Mouse (Mus musculus) Muller cell, postnatal 12 days (primary cell): ENCODE data around the gene Ivl.

Experiments
- DNase-seq: peaks from one replicate; pipeline ENCODE4 v3.0.0-alpha.2; 2015; ENCODE audit errors: inconsistent ontology term

Ivl gene

GRCm38 (mm10) chr3:92573449-92574041 lies at the start of gene Ivl:
Gene Ivl, minus strand, starts transcription at chr3:92573735.
- DNase-seq, result no peak

DNA sequence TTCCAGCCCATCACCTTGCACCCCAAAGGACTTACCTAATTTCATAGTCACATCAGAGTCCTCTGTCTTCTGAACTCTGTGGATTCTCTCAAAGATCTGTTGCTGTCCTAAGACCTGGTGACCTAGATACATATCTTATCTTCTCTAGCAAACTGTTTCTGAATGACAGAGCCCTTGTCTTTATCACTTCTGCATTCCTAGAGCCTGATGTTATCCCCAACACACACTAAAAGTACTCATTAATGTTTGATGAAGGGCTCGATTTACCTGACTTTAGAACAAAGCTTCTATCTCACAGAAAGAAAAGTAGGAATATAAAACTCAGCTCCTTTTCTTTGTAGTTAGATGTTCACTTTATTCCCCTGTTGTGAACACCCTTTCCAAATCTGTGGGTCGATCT lies 48.0 kb upstream of the Ivl start, which contains the start of gene Lce6a:
Gene Lce6a, minus strand, starts transcription at position 101 of the 400 bp plus-strand sequence.
- DNase-seq, result no peak

DNA sequence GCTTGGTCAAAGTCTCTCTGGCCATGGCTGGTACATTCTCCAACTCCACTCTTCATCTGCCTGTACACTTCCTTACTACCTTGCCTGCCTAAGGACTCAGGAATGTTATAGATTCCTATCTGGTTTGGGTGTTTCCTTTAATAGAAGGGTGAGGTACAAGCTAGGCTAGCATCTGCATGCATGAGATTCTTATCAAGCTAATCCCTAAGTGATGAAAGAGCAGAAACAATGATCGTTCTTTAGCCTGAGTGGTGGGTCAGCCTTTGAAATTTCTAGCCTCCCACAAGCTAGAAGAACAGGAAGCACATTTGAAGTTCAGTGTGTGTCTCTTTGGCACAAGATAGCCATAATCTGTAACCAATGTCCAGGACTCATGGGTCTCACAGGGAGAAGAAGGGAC lies 36.3 kb upstream of the Ivl start:
- DNase-seq, result peak; percentile 12

DNA sequence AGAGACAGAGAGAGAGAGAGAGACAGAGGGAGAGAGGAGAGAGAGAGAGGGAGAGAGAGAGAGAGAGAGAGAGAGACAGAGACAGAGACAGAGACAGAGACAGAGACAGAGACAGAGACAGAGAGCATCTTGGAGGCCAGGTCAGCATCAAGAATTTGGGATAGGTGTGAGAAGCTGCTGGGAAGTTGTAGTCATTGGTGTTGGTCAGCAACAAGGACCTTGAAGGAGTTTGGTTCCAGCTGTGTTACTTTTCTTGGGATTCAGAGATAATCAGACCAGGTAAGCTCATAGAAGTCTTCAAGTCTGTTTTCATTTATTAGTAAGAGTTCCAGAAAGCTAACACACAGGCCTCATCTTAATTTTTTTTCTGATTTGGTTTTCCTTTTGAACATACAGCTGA lies 33.9 kb upstream of the Ivl start, which contains the start of gene 2210017I01Rik:
Gene 2210017I01Rik, minus strand, starts transcription at position 101 of the 400 bp plus-strand sequence.
- DNase-seq, result no peak

DNA sequence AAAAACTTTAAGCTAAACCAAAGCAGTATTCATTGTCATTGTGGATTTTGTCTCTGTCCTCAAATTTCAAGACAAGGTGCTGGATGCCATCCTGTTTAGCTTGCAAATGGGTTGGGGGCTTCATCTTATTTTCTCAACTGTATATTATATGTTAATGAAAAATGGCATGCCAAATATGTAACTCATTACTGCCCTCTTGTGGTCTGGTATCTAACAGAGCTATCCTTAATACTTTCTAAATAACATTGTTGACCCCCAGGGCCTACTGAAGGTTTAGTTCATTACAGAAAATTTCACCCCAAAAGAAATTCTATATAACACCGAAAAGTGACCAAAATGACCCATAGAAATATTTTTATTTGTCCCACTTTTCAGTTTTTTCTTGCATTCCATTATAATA lies 28.6 kb upstream of the Ivl start:
- DNase-seq, result peak; percentile 17

DNA sequence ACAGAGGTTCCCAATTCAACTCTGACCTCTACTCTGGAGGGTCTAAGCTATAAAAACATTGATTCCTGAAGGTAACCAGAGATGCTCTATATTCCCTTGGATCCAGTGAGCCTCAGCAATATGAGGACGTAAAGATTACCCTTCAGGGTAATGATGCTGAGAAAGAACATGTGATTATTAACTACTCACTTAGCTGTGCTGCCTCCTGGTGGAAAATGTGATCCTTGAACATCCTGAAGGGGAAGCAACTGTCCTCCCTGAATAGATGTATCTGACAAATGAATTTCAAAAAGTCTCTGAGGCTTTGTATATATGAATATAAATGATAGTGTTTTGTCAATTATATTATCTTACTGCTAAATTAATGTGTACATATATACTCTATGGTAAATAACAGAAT lies 26.9 kb upstream of the Ivl start:
- DNase-seq, result no peak

DNA sequence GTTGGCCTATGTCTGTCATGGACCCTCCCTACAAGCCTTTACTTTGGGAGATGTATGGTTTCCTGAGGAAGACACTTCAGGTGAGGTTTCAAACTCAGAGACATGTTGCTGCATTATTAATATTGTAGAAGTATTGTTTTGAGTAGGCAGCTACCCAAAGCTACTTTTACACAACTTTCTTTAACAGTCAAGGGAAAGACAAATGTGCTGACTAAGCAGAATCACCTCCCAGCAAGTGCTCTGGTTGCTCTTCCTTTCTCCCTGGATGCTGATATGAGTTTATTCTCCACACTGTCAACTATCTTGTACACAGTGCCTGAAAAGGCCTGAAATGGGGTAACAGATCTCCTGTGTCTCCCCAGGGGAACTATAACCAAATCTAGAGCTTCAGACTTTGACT lies 26.4 kb upstream of the Ivl start:
- no peak for DNase-seq

DNA sequence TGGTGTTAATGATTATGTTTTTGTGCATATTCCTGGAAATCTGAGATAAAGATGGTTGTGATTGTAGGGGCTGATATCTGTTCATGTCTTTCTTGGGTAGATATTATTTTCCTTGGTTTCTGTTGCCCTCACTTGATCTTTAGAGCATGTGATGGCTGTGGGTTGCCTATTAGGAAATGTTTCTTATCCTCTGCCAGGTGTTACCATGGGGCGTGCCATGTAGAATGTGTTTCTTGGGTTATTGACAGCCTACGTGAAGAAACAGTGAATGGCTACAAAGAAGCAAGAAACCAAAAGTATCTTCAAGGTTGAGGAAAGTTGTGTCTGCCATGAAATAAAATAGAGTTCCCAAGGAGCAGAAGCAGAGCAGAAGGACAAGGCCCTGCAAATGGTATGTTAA lies 24.9 kb upstream of the Ivl start:
- no peak for DNase-seq

DNA sequence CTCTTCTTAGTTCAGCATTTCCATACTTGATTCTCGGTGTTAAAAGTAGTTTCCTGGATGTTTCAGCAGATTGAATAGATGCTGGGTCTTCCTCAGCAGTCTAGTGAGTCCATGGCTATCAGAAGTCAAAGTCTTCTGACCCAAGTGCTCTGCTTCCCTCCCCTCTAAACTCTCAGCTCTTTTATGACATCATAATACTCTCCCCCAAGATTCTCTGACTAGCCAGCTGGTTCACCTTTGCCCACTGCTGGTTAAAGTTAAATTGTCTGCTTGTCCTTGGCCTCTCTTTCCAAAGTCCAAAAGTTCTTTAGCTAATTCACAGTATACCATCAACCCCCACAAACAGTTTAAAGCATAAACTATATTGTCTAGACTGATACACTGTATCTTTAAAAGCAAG lies 15.3 kb upstream of the Ivl start, which contains the start of gene Smcp:
Gene Smcp, minus strand, starts transcription at position 140 of the 400 bp plus-strand sequence.
- no peak for DNase-seq

DNA sequence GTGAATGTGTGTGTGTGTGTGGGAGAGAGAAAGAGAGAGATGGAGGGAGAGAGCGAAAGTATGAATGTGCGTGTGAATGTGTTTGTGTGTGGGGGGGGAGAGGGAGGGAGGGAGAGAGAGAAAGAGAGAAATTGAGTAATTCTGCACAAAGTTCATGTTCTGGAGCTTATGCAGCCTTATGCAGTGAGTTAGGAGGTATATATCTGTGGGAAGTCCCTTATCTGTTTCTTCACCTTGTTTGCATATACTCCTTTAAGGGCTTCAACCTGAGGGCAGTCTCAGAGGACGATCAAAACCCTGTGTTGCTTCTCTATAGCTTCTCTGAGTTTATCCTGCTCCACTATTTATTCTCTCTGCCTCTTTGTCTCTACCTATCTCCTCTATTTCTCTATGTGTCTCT lies 13.7 kb upstream of the Ivl start:
- no peak for DNase-seq

GRCm38 (mm10) chr3:92585055-92585454 lies 11.5 kb upstream of the Ivl start:
- DNase-seq, result no peak

GRCm38 (mm10) chr3:92583164-92583826 lies 9.8 kb upstream of the Ivl start:
- no peak for DNase-seq

DNA sequence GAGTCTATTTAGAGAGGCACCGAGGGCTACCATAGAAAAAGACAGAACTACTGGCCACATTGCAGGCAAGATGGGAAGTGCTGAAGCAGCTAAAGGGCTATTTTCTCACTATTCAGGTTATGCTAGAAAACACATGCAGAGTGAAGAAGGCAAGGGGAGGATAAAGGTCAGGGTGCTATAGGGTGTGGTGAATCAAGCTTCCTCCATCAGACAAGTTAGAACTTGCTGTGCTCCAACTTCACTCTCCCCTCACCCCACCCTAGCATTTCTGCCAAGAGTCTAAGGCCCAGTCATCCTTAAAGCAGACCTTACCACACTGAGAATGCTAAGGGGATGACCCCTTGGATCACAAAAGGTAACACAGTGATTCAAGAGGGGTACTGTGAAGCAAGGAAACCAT lies 6.0 kb upstream of the Ivl start:
- no peak for DNase-seq

DNA sequence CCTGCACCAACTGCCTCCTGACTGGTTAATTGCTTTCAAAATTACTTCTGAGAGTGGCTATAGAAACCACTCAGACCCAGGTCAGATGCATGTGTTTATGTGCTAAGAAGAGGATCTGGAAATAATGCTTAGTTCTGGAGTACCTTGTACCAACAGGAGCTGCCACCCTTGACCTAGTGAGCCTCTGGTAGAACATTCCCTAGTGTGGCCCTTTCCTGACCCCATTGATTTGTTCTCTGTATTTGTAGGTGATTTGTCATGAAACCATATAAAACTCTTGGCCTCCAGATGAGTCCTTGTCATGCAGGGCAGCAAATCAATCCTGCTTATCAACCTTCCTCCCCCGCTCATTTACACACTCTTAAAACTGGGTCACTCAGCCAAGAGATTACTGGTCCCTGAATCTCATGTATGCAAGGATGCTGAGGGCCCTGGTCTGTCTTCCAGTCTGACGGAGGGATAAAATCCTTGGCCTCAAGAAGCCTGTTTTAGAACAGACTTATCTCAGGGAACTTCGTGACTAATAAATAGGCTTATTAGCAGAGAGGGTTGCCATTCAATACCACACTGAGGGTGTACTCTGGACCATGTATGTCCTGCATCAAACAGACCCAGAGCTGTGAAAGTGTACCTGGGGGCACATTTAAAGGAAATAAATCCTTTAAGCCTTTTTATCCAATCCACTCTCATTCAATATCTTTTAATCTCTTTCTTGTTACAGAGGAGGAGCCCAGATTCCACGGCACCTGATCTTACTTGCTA lies 5.3 kb upstream of the Ivl start:
- DNase-seq, result no peak

DNA sequence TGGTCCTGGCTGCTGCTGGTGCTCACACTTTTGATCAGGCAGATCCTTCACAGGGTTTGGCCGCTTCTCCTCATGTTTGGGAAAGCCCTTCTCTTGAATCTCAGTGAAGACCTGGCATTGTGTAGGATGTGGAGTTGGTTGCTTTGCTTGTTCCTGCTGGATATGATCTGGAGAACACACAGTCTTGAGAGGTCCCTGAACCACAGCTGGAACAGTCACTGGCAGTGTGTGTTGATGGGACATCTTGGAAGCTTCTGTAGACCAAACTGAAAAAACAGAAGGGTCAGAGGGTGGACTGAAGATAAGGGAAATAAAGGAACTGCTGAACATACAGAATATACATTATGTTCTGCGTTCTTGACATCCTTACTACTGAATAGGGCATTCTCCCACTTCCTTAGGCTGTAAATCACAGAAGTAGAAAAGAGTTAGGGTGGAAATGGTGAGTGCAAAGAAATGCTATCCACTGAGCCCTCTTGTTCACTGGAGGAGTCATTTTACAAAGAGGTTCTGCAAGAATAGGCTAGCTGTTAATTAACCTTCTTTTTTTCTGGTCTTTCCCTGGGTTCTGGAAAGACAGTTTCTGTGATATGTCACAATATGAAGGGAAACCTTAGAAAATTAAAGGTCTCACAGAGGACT lies 900 bp downstream of the Ivl start:
- DNase-seq, result no peak

- DNase-seq, result no peak
Observed at GRCm38 (mm10) chr3:92568752-92569151, 4.8 kb downstream of the Ivl start.

- DNase-seq, result no peak
Observed at GRCm38 (mm10) chr3:92565418-92565817, 8.1 kb downstream of the Ivl start.

DNA sequence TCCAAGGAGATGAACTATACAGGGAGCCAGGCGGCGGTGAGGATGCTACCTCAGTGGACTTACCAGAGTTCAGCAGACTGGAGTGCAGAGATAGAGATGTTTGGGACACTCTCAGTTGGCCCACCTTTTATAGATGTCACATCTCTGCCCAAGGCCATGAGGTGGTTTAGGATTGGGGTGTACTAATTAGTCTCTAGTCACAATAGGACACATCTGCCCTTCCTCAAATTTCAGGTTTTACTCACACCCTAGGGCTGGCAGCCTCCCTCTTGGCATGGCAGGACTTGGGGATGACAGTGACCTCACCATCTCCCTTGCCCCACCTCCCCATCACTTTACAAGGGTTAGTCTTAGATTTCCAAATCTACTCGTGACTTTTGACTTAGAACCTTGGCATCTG lies 39.1 kb downstream of the Ivl start, which contains the start of gene 2310046K23Rik:
Gene 2310046K23Rik, minus strand, starts transcription at position 101 of the 400 bp plus-strand sequence.
- no peak for DNase-seq
